Mouse (Mus musculus) hindbrain, embryonic 11.5 days (tissue): ENCODE data around the gene Gbf1. TPM values are rescaled to one million over a fixed set of nuclear protein-coding genes. Genes with fewer than 3 reads are reported as not detected.
"Not testable (repeated sequence)": the region's sequence is repeated elsewhere in the genome, so short reads cannot be mapped to it uniquely, and the experiment has no call there.

Experiments used
- ATAC-seq: fragments of 200-750 bp; cut with Nextera tagmentation; 2 replicates; pipeline ENCODE4 v1.8.0; 2017; ENCODE audit warnings: mild to moderate bottlenecking, moderate TSS enrichment, moderate library complexity; ENCODE audit not compliant: low FRiP score
- DNase-seq: peaks from one replicate; pipeline ENCODE4 v3.0.0-alpha.2; 2015; ENCODE audit warnings: low spot score
- H3K27ac ChIP-seq: fragments of 300-500 bp; sonication (generic); 2 replicates; pipeline ENCODE4 v1.5.1; 2014; ENCODE audit warnings: mild to moderate bottlenecking, low read depth, low read length
- H3K27me3 ChIP-seq: fragments of 300-500 bp; sonication (generic); 2 replicates; pipeline ENCODE4 v1.6.1; 2014; ENCODE audit warnings: mild to moderate bottlenecking, low read length, moderate library complexity, mixed read lengths; ENCODE audit not compliant: control insufficient read depth, insufficient read depth
- H3K36me3 ChIP-seq: fragments of 300-500 bp; sonication (generic); 2 replicates; pipeline ENCODE4 v1.6.1; 2014; ENCODE audit warnings: mild to moderate bottlenecking, low read length, moderate library complexity, mixed read lengths; ENCODE audit not compliant: control insufficient read depth, insufficient read depth
- H3K4me1 ChIP-seq: fragments of 300-500 bp; sonication (generic); replicated peaks from 2 replicates; pipeline ENCODE4 v1.6.1; 2014; ENCODE audit warnings: low read length, mixed read lengths; ENCODE audit not compliant: control insufficient read depth, insufficient read depth
- H3K4me2 ChIP-seq: fragments of 300-500 bp; sonication (generic); replicated peaks from 2 replicates; pipeline ENCODE4 v1.6.1; 2014; ENCODE audit warnings: mild to moderate bottlenecking, low read depth, low read length
- H3K4me3 ChIP-seq: fragments of 300-500 bp; sonication (generic); 2 replicates; pipeline ENCODE4 v1.5.1; 2014; ENCODE audit warnings: low read depth, low read length
- H3K9ac ChIP-seq: fragments of 300-500 bp; sonication (generic); 2 replicates; pipeline ENCODE4 v1.6.1; 2014; ENCODE audit warnings: low read depth, low read length
- H3K9me3 ChIP-seq: fragments of 300-500 bp; sonication (generic); 2 replicates; pipeline ENCODE4 v1.6.1; 2016; ENCODE audit warnings: low read length; ENCODE audit not compliant: control insufficient read depth
- whole genome bisulfite sequencing: fragments of 180-500 bp; shearing (Covaris S2); extraction: QIAGEN DNeasy Blood & Tissue Kit; methylation state at CpG from one replicate; pipeline ENCODE4 v1.1.7; 2014; 5-methylcytosine and 5-hydroxymethylcytosine counted together
- polyA plus RNA-seq: library from polyadenylated mRNA; unstranded; fragments of >200 nt; fragmentation: Nextera tagmentation; extraction: Ambion mirVana; gene quantifications from 2 replicates; pipeline ENCODE4 v1.2.1, GENCODE M21; 2014

The Gbf1 gene
- polyA plus RNA-seq, 1 experiment from 2014 or later = 63.0 TPM

DNA sequence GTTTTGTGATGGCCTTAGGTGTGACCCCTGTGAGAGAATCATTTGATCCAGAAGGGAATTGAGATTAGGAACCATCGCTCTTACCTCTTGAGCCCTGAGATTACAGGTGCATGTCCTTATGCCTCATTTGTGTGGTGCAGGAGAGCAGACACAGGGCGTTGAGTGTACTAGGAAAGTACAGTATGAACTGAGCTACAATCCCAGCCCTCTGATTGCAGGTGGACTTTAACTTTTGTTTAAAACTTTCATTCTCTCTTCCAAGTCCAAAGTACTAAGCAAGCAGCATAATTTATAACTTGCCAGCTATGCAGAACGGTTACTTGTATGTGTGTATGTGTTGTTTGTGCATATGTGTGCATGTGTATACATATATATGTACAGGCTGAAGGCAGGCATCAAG, 46.0 kb downstream of the Gbf1 start:
- no peak overlapping the region for H3K27ac ChIP-seq
- no peaks in the 10 kb centered on the region for H3K36me3 ChIP-seq
- H3K4me3 ChIP-seq = no peak overlapping the region
- no peaks in the 10 kb centered on the region for H3K9me3 ChIP-seq
- no peaks in the 10 kb centered on the region for H3K27me3 ChIP-seq
- WGBS = 92% methylated on average over 3 of the region's 3 CpGs
- H3K9ac ChIP-seq = no peak overlapping the region
- H3K4me1 ChIP-seq = no peaks in the 10 kb centered on the region
- ATAC-seq = no peak
- no peak for DNase-seq
- no peak overlapping the region for H3K4me2 ChIP-seq

DNA sequence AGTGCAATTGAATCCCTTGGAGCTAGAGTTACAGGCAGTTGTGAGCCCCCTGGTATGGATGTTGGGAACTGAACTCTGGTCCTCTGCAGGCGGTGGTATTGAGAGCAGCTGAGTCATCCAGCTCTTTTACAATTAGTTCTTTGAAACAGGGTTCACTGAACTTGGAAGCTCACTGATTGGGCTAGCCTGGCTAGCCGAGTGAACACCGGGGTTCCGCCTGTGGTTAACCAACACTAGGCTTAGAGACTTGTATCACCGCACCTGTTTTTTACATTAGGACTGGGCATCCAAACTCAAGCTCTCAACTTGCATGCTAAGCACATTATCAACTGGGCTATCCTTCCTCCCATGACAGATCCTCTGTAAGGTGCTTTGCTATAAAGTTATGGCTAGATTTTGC, 46.6 kb downstream of the Gbf1 start:
- Histone ChIP-seq H3K9ac (no peak overlapping the region), H3K9me3 (no peaks in the 10 kb centered on the region), H3K4me3 (no peak overlapping the region), H3K27ac (no peak overlapping the region), H3K27me3 (no peaks in the 10 kb centered on the region), H3K4me1 (no peaks in the 10 kb centered on the region), H3K36me3 (no peaks in the 10 kb centered on the region), H3K4me2 (no peak overlapping the region)
- WGBS = 84% methylated on average over 5 of the region's 5 CpGs
- ATAC-seq (no peak), DNase-seq (no peak)

DNA sequence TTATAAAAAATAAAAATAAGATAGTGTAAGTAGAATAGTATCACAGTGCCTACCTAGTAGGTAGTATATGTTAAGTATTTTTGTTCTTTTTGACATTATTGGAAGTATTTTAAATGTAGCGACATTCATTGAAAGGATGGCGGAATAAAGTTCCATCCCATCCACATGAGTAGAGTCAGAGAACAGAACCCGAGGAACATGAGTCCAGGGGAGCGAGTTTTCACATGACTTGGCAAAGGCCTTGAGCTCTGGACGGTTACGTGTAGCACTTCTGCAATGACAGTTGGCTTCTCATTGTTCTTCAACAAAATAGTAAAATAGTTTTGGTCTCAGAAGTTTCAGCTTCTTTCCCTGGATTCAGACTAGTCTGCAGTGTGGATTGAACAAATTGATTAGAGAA, 51.9 kb downstream of the Gbf1 start:
- DNase-seq (no peak), ATAC-seq (no peak)
- no peak overlapping the region for H3K4me3 ChIP-seq
- H3K27me3 ChIP-seq = no peaks in the 10 kb centered on the region
- no peak overlapping the region for H3K9ac ChIP-seq
- no peaks in the 10 kb centered on the region for H3K4me1 ChIP-seq
- WGBS = 92% methylated on average over 6 of the region's 6 CpGs
- H3K9me3 ChIP-seq = no peaks in the 10 kb centered on the region
- H3K4me2 ChIP-seq = no peak overlapping the region
- H3K27ac ChIP-seq = no peak overlapping the region
- no peaks in the 10 kb centered on the region for H3K36me3 ChIP-seq

DNA sequence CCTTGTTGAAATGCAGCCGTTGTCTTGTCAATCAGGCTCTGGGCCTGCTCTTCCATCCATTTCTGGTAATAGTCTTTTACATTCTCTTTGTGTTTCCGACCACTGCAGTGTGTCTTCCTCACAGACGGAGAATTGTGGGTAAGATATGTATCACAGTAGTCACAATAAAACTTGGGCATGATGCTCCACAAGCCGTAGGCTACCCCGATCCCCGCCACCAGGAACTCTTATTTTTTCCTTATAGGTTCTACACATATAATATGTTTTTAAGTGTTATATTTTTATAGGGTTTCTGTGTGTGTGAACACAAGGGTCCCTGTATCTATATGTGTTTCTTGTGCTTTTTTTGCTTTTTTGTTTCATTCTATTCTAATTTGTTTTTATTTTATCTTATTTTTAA, 53.4 kb downstream of the Gbf1 start:
- no peak overlapping the region for H3K9ac ChIP-seq
- H3K4me3 ChIP-seq = no peak overlapping the region
- ATAC-seq (no peak), DNase-seq (no peak)
- H3K27ac ChIP-seq = no peak overlapping the region
- no peaks in the 10 kb centered on the region for H3K27me3 ChIP-seq
- H3K4me2 ChIP-seq = no peak overlapping the region
- H3K36me3 ChIP-seq = no peaks in the 10 kb centered on the region
- no peaks in the 10 kb centered on the region for H3K9me3 ChIP-seq
- no peaks in the 10 kb centered on the region for H3K4me1 ChIP-seq
- WGBS = 98% methylated on average over 5 of the region's 6 CpGs

DNA sequence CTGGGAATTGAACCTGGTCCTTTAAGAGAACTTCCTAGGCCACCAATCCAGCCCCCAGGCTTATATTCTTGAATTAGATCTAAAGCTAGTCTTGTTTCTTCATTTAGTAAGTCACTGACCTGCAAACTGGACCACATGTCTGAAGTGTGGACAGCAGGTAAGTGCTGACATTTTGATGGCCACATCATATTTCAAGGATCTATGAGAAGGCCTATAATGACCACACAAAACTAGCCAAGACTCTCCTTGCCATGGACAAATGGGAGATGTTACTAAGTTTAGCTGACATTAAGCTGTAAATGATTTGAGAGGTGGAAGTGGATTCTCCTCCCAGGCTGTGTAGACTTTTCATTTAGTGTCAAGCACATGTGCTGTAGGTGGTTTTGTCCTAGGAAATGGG, 58.6 kb downstream of the Gbf1 start:
- no peak overlapping the region for H3K27ac ChIP-seq
- H3K4me3 ChIP-seq = no peak overlapping the region
- ATAC-seq (no peak), DNase-seq (no peak)
- H3K4me1 ChIP-seq = no peaks in the 10 kb centered on the region
- no peaks in the 10 kb centered on the region for H3K27me3 ChIP-seq
- H3K9me3 ChIP-seq = no peaks in the 10 kb centered on the region
- H3K9ac ChIP-seq = no peak overlapping the region
- no peaks in the 10 kb centered on the region for H3K36me3 ChIP-seq
- no peak overlapping the region for H3K4me2 ChIP-seq

DNA sequence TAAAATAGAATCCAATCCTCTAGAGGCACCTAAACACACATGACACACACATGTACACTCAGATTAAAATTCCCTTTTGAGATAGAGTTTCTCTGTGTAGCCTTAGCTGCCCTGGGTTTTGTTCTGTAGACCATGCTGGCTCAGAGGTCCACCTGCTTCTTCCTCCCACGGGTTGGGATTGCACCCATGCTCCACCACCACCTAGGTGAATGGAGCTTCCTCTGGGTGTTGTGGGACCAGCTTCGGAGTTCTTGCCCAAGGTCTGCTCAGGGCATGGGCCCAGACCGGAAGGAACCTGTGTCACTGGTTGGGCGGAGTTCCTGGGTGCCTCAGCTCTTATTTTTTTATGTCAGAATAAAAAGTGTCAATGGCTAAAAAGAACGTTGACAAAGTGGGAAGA, 62.2 kb downstream of the Gbf1 start:
- H3K4me3 ChIP-seq = no peak overlapping the region
- DNase-seq (no peak), ATAC-seq (no peak)
- H3K27ac ChIP-seq = no peak overlapping the region
- no peaks in the 10 kb centered on the region for H3K9me3 ChIP-seq
- H3K4me2 ChIP-seq = no peak overlapping the region
- no peaks in the 10 kb centered on the region for H3K27me3 ChIP-seq
- WGBS = 90% methylated on average over 5 of the region's 5 CpGs
- H3K36me3 ChIP-seq = no peaks in the 10 kb centered on the region
- H3K9ac ChIP-seq = no peak overlapping the region
- no peaks in the 10 kb centered on the region for H3K4me1 ChIP-seq

DNA sequence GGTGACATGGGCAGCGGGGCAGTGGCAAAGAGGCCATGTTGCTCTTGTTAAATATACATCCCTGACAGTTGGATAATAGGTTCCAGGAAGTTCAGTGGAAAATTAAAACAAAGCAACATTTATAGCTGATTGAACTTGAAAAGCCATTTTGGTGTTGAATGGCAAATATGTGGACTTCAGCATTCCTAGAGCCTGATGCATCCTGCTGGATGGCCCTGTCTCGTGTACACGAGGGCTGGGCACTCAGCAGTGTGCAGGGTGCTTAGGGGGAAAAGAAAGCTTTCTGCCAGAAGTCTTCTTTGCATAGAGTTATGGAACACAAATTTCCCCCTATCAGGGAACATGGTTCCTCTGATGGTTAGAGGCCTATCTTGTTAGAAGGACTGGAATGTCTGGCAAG, 63.1 kb downstream of the Gbf1 start:
- no peak overlapping the region for H3K9ac ChIP-seq
- H3K4me2 ChIP-seq = no peak overlapping the region
- no peaks in the 10 kb centered on the region for H3K4me1 ChIP-seq
- H3K27ac ChIP-seq = no peak overlapping the region
- no peak overlapping the region for H3K4me3 ChIP-seq
- WGBS = 60% methylated on average over 3 of the region's 3 CpGs
- H3K36me3 ChIP-seq = no peaks in the 10 kb centered on the region
- H3K9me3 ChIP-seq = no peaks in the 10 kb centered on the region
- DNase-seq (no peak), ATAC-seq (no peak)
- H3K27me3 ChIP-seq = no peaks in the 10 kb centered on the region

DNA sequence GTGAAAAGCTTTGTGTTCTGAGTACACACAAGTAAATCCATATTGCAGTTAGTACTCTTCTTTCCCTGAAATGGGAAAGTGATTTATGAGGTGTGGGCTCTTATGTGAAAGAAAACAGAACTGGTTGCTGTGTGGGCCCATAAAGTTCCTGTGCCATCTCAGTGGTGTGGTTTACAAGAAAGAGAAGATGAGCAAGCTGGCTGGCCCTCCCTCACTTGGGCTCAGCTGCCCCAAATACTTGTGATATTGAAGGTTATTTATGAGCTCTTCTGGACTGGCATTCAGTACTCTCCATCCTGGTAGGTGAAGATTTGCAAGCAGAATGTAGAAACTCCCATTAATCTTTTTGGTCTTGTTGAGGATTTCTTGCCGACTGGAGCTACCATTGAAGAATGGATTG, 64.4 kb downstream of the Gbf1 start:
- ATAC-seq (no peak), DNase-seq (no peak)
- WGBS = 88% methylated on average over 1 of the region's 1 CpGs
- Histone ChIP-seq H3K9me3 (no peaks in the 10 kb centered on the region), H3K27me3 (no peaks in the 10 kb centered on the region), H3K4me1 (no peaks in the 10 kb centered on the region), H3K27ac (no peak overlapping the region), H3K4me3 (no peak overlapping the region), H3K36me3 (no peaks in the 10 kb centered on the region), H3K4me2 (no peak overlapping the region), H3K9ac (no peak overlapping the region)

DNA sequence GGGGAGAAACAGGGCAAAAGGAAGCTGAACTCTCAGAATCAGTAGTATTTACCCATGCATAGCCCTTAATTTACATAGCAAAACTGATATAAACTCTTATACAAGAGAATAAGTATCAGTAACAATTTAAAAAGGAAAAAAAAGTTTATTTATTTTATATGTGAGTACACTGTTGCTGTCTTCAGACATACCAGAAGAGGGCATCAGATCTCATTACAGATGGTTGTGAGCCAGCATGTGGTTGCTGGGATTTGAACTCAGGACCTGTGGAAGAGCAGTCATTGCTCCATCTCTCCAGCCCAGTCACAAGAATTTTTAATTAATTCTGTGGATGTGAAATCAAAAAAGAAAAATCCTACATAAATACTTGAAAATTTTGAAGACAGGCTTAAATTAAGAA, 65.0 kb downstream of the Gbf1 start:
- H3K4me3 ChIP-seq, H3K4me1 ChIP-seq, H3K4me2 ChIP-seq, H3K27me3 ChIP-seq, H3K9me3 ChIP-seq, H3K9ac ChIP-seq, H3K36me3 ChIP-seq, DNase-seq, ATAC-seq, H3K27ac ChIP-seq: not testable (repeated sequence)
